8 mouse cellular contexts compared by ENCODE assay signal in genomic region chr14:118005697-118006096, GRCm38 (mm10). TPM values are rescaled to one million over a fixed set of nuclear protein-coding genes. Genes with fewer than 3 reads are reported as not detected.
DNase-seq lines count a peak whose midpoint lies in the region; ATAC-seq and TF ChIP-seq lines count a peak whose summit lies in the region.

No protein-coding gene starts in this region.

- H3K9ac ChIP-seq in embryonic facial prominence, embryonic 14.5 days (ENCODE audit: low read depth, low read length): no peak overlapping the region
- H3K9ac ChIP-seq in hindbrain, embryonic 11.5 days (ENCODE audit: low read depth, low read length): no peak overlapping the region
- H3K9ac ChIP-seq in midbrain, embryonic 11.5 days (ENCODE audit: low read length): no peak overlapping the region

- H3K36me3 ChIP-seq in heart, embryonic 10.5 days: no peaks in the 10 kb centered on the region
- no peaks in the 10 kb centered on the region for H3K36me3 ChIP-seq in embryonic facial prominence, embryonic 14.5 days (ENCODE audit: control insufficient read depth, insufficient read depth, low read length)
- H3K36me3 ChIP-seq in hindbrain, embryonic 11.5 days (ENCODE audit: control insufficient read depth, insufficient read depth, low read length): no peaks in the 10 kb centered on the region
- H3K36me3 ChIP-seq in midbrain, embryonic 11.5 days (ENCODE audit: control insufficient read depth, insufficient read depth, low read length): no peaks in the 10 kb centered on the region

- no peak overlapping the region for H3K4me2 ChIP-seq in embryonic facial prominence, embryonic 14.5 days (ENCODE audit: low read depth, low read length)
- H3K4me2 ChIP-seq in hindbrain, embryonic 11.5 days (replicated peaks; ENCODE audit: low read depth, low read length): no peak overlapping the region
- H3K4me2 ChIP-seq in midbrain, embryonic 11.5 days: no peak overlapping the region

- H3K4me3 ChIP-seq in heart, embryonic 10.5 days: no peak overlapping the region
- H3K4me3 ChIP-seq in embryonic facial prominence, embryonic 14.5 days (ENCODE audit: low read depth, low read length): no peak overlapping the region
- no peak overlapping the region for H3K4me3 ChIP-seq in hindbrain, embryonic 11.5 days (ENCODE audit: low read depth, low read length)
- H3K4me3 ChIP-seq in layer of hippocampus, adult 2 months: no peak overlapping the region
- H3K4me3 ChIP-seq in midbrain, embryonic 11.5 days (ENCODE audit: low read depth, low read length): no peak overlapping the region

- H3K27me3 ChIP-seq in heart, embryonic 10.5 days (ENCODE audit: insufficient read depth, poor library complexity, severe bottlenecking): peaks cover 72% of the 10 kb centered on the region
- H3K27me3 ChIP-seq in embryonic facial prominence, embryonic 14.5 days (replicated peaks; ENCODE audit: control insufficient read depth, insufficient read depth, low read length): peaks cover 7% of the 10 kb centered on the region
- H3K27me3 ChIP-seq in hindbrain, embryonic 11.5 days (ENCODE audit: control insufficient read depth, insufficient read depth, low read length): peaks cover 2% of the 10 kb centered on the region; the same call in 1 of the 2 replicates
- H3K27me3 ChIP-seq in midbrain, embryonic 11.5 days (ENCODE audit: control insufficient read depth, insufficient read depth, low read length): no peaks in the 10 kb centered on the region; the same call in 1 of the 2 replicates

- TF ChIP-seq CTCF in layer of hippocampus, adult 2 months (conservative IDR thresholded peaks at IDR 0.05): peak; percentile 81

- peaks cover 17% of the 10 kb centered on the region for H3K4me1 ChIP-seq in heart, embryonic 10.5 days
- 0 out of 2 replicates have a peak, but pooled peaks cover 4% of the 10 kb centered on the region for H3K4me1 ChIP-seq in embryonic facial prominence, embryonic 14.5 days (ENCODE audit: control insufficient read depth, insufficient read depth, low read length)
- H3K4me1 ChIP-seq in hindbrain, embryonic 11.5 days (replicated peaks; ENCODE audit: control insufficient read depth, insufficient read depth, low read length): peaks cover 7% of the 10 kb centered on the region
- peaks cover 16% of the 10 kb centered on the region for H3K4me1 ChIP-seq in midbrain, embryonic 11.5 days (ENCODE audit: control insufficient read depth, insufficient read depth, low read length)

- peak; percentile 58 for ATAC-seq in embryonic facial prominence, embryonic 14.5 days (ENCODE audit: low read depth)
- peak; percentile 51; the same call in 1 of the 2 replicates for ATAC-seq in hindbrain, embryonic 11.5 days (ENCODE audit: low FRiP score)
- peak; percentile 25 for ATAC-seq in midbrain, embryonic 11.5 days (ENCODE audit: low FRiP score)

- WGBS in heart, embryonic 10.5 days: 31% methylated on average over 5 of the region's 5 CpGs
- 11% methylated on average over 5 of the region's 5 CpGs for WGBS in embryonic facial prominence, embryonic 14.5 days
- WGBS in hindbrain, embryonic 11.5 days: 29% methylated on average over 5 of the region's 5 CpGs
- WGBS in midbrain, embryonic 11.5 days: 25% methylated on average over 5 of the region's 5 CpGs

- no peak overlapping the region for H3K27ac ChIP-seq in heart, embryonic 10.5 days
- no peak overlapping the region for H3K27ac ChIP-seq in embryonic facial prominence, embryonic 14.5 days (replicated peaks; ENCODE audit: low read depth, low read length)
- H3K27ac ChIP-seq in hindbrain, embryonic 11.5 days (ENCODE audit: low read depth, low read length): no peak overlapping the region
- H3K27ac ChIP-seq in layer of hippocampus, adult 2 months: no peak overlapping the region
- H3K27ac ChIP-seq in midbrain, embryonic 11.5 days (ENCODE audit: low read depth, low read length): no peak overlapping the region

- peak; percentile 91 for DNase-seq in heart, adult 11 months
- no peak for DNase-seq in heart, embryonic 10.5 days (ENCODE audit: low spot score)
- DNase-seq in R1 (ENCODE audit: low read depth, low spot score): peak; percentile 20
- DNase-seq in embryonic facial prominence, embryonic 14.5 days (ENCODE audit: low spot score): peak; percentile 79
- DNase-seq in hindbrain, embryonic 11.5 days (ENCODE audit: low spot score): peak; percentile 75
- peak; percentile 48 to 66 for DNase-seq in layer of hippocampus, adult 2 months (ENCODE audit: low spot score in 2 of 2)
- peak; percentile 93 for DNase-seq in midbrain, embryonic 11.5 days (ENCODE audit: low spot score, missing footprints)
- DNase-seq in yolk sac, embryonic 10.5 days (ENCODE audit: low spot score): peak; percentile 24

- H3K9me3 ChIP-seq in heart, embryonic 10.5 days: no peaks in the 10 kb centered on the region
- H3K9me3 ChIP-seq in embryonic facial prominence, embryonic 14.5 days (ENCODE audit: control insufficient read depth, low read length): no peaks in the 10 kb centered on the region
- H3K9me3 ChIP-seq in hindbrain, embryonic 11.5 days (ENCODE audit: control insufficient read depth, low read length): no peaks in the 10 kb centered on the region
- H3K9me3 ChIP-seq in midbrain, embryonic 11.5 days (ENCODE audit: control insufficient read depth, low read length): no peaks in the 10 kb centered on the region

RNA-seq across cellular contexts. Expression of gene Dct, which starts 46.3 kb away (rescaled TPM):
- 0.80 and 1.0 TPM in 2 replicates for polyA plus RNA-seq in heart, embryonic 10.5 days (2016; fragmentation: Nextera tagmentation; extraction: Ambion mirVana)
- polyA plus RNA-seq in embryonic facial prominence, embryonic 14.5 days (2014; fragmentation: Nextera tagmentation; extraction: Ambion mirVana): 9.1 and 10.9 TPM in 2 replicates
- polyA plus RNA-seq in hindbrain, embryonic 11.5 days (2014; fragmentation: Nextera tagmentation; extraction: Ambion mirVana): 3.1 and 4.9 TPM in 2 replicates
- under 1 TPM; 0.27 to 0.51 TPM for total RNA-seq in layer of hippocampus, adult 2 months (2021)
- polyA plus RNA-seq in midbrain, embryonic 11.5 days (2014; fragmentation: Nextera tagmentation; extraction: Ambion mirVana): 2.1 and 2.5 TPM in 2 replicates
